Mouse (Mus musculus) neural tube, embryonic 13.5 days (tissue): ENCODE measurements around the gene Klra9. TPM values are rescaled to one million over a fixed set of nuclear protein-coding genes. Genes with fewer than 3 reads are reported as not detected.
"Not testable (repeated sequence)": the region's sequence is repeated elsewhere in the genome, so short reads cannot be mapped to it uniquely, and the experiment has no call there.

Experiments
- ATAC-seq: fragments of 200-750 bp; cut with Nextera tagmentation; 2 replicates; pipeline ENCODE4 v1.8.0; 2017; ENCODE audit warnings: low read depth, mild to moderate bottlenecking, moderate TSS enrichment, moderate library complexity
- H3K27ac ChIP-seq: fragments of 300-500 bp; sonication (generic); replicated peaks from 2 replicates; pipeline ENCODE4 v1.5.1; 2015; ENCODE audit warnings: moderate library complexity, mild to moderate bottlenecking, inconsistent platforms
- H3K27me3 ChIP-seq: fragments of 300-500 bp; sonication (generic); 2 replicates; pipeline ENCODE4 v1.6.1; 2015; ENCODE audit warnings: mild to moderate bottlenecking, inconsistent platforms
- H3K36me3 ChIP-seq: fragments of 300-500 bp; sonication (generic); 2 replicates; pipeline ENCODE4 v1.6.1; 2015; ENCODE audit warnings: mild to moderate bottlenecking, inconsistent platforms
- H3K4me1 ChIP-seq: fragments of 300-500 bp; sonication (generic); replicated peaks from 2 replicates; pipeline ENCODE4 v1.6.1; 2015; ENCODE audit warnings: inconsistent platforms
- H3K4me2 ChIP-seq: fragments of 300-500 bp; sonication (generic); 2 replicates; pipeline ENCODE4 v1.6.1; 2015; ENCODE audit warnings: inconsistent platforms, mild to moderate bottlenecking, moderate library complexity
- H3K4me3 ChIP-seq: fragments of 300-500 bp; sonication (generic); 2 replicates; pipeline ENCODE4 v1.5.1; 2015; ENCODE audit warnings: mild to moderate bottlenecking, inconsistent platforms
- H3K9ac ChIP-seq: fragments of 300-500 bp; sonication (generic); 2 replicates; pipeline ENCODE4 v1.6.1; 2015; ENCODE audit warnings: moderate library complexity, mild to moderate bottlenecking, inconsistent platforms
- H3K9me3 ChIP-seq: fragments of 300-500 bp; sonication (generic); 2 replicates; pipeline ENCODE4 v1.6.1; 2016; ENCODE audit warnings: inconsistent platforms
- WGBS: fragments of 180-500 bp; shearing (Covaris S2); methylation state at CpG from one replicate; pipeline ENCODE4 v1.1.7; 2015; 5-methylcytosine and 5-hydroxymethylcytosine counted together
- polyA plus RNA-seq: library from polyadenylated mRNA; unstranded; fragments of >200 nt; fragmentation: Nextera tagmentation; extraction: Ambion mirVana; gene quantifications from 2 replicates; pipeline ENCODE4 v1.2.1, GENCODE M21; 2015

The Klra9 gene
- polyA plus RNA-seq: not detected in 2 replicates

DNA sequence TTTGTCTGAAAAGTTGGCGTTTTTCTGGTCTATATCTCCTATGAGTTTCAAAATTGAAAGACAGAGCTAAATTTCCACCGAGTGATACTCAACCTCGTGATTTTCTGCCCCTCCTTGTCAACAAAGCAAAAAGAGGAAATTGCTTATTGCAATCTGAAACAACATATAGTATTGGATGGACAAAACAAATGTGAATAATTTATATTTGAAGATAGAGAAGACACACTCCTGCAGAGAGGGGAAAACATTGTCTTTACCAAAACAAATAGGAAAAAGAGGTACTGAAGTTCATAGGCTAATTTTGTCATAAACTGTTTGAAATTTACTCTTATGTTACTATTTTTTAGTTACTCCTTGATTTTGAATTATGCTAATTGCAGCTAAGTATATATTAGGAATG, at the start of gene Klra9:
Gene Klra9, minus strand, starts transcription at position 101 of the 400 bp plus-strand sequence.
- not testable (repeated sequence) for H3K4me2 ChIP-seq, H3K9ac ChIP-seq, H3K9me3 ChIP-seq, H3K4me3 ChIP-seq, H3K4me1 ChIP-seq, ATAC-seq, H3K36me3 ChIP-seq, H3K27me3 ChIP-seq, H3K27ac ChIP-seq
- WGBS: 62% methylated on average over 3 of the region's 3 CpGs

DNA sequence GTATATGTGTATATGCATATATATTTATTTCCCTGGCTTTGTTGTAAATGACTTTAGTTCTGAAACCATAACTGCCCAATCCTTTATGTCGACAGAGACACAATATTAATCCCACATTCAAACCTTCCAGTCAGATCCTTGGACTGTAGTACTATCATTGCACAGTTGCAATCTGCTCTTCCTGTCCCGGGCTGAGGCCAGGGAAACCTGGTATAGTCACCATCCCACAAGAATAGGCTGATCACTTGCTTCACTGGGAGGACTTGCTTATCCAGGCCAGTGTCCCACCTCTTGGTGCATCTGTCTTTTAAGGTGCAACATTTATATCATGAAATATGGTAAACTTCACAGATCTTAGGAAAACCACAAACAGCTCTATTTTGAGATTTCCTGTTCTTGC, 44.6 kb upstream of the Klra9 start:
- Histone ChIP-seq H3K36me3 (no peaks in the 10 kb centered on the region), H3K27me3 (no peaks in the 10 kb centered on the region), H3K9me3 (peaks cover 3% of the 10 kb centered on the region), H3K4me2 (no peak overlapping the region), H3K4me1 (no peaks in the 10 kb centered on the region), H3K4me3 (no peak overlapping the region), H3K9ac (no peak overlapping the region), H3K27ac (no peak overlapping the region)
- ATAC-seq: no peak
- WGBS: 79% methylated on average over 2 of the region's 2 CpGs

DNA sequence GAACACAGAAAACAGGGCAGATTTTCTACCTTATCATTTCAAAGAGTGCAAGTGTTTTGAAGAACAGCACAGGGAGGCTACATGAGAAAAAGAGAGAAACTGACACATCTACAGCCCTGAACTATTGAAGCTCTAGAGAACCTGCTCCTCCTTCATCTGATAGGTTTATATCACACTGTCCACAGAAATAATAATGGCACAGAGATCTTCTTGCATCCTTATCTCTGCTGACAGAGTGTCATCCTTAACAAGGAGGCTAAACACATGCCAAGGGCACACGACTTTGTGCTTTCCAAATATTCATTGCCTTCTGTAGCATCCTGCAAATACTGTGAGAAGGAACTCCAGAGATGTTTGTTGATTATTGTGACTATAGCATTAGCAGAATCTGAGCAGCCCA, 43.7 kb upstream of the Klra9 start:
- Histone ChIP-seq H3K27me3 (no peaks in the 10 kb centered on the region), H3K4me3 (no peak overlapping the region), H3K9me3 (peaks cover 3% of the 10 kb centered on the region), H3K4me2 (no peak overlapping the region), H3K9ac (no peak overlapping the region), H3K27ac (no peak overlapping the region), H3K36me3 (no peaks in the 10 kb centered on the region), H3K4me1 (no peaks in the 10 kb centered on the region)
- WGBS: 36% methylated on average over 1 of the region's 1 CpGs
- no peak for ATAC-seq

DNA sequence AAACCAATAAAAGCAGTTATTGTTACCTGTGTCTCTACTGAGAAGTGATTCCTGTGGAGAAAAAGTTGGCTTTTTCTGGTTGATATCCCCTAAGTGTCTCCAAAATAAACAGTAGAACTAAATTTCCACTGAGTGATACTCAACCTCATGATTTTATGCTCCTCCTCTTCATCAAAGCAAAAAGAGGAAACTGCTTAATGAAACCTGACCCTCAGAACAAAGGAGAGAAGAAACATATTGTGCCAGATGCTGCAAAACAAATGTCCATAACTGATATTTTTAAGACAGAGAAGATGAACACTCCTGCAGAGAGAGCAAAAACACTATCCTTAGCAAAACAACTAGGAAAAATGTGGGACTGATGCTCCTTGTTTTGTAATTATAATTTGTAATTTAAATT, 40.3 kb upstream of the Klra9 start, which contains the start of gene Klra7:
Gene Klra7, minus strand, starts transcription at position 101 of the 400 bp plus-strand sequence.
- Histone ChIP-seq H3K27ac (no peak within 1 kb of the TSS), H3K9ac (no peak within 1 kb of the TSS), H3K4me2 (no peak within 1 kb of the TSS)

DNA sequence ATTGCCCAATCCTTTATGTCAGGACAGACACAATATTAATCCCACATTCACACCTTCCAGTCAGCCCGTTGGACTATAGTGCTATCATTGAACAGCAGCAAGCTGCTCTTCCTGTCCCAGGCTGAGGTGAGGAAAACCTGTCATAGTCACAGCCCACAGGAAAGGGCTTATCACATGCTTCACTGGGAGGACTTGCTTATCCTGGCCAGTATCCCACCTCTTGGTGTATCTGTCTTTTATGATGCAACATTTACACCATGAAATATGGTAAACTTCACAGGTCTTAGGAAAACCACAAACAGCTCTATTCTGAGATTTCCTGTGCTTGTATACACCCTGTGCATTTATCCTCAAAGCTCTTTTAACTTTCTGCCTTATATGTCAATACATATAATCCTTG, 4.5 kb upstream of the Klra9 start:
- ATAC-seq, H3K9me3 ChIP-seq, H3K9ac ChIP-seq, H3K4me1 ChIP-seq, H3K27ac ChIP-seq, H3K4me3 ChIP-seq, H3K4me2 ChIP-seq, H3K36me3 ChIP-seq, H3K27me3 ChIP-seq: not testable (repeated sequence)
- 100% methylated on average over 1 of the region's 1 CpGs for WGBS

More for the DNA sequence above, 40.3 kb upstream of the Klra9 start, which contains the start of gene Klra7:
- Histone ChIP-seq H3K4me1 (no peaks in the 10 kb centered on the region), H3K36me3 (no peaks in the 10 kb centered on the region), H3K4me3 (no peak within 1 kb of the TSS), H3K27me3 (no peaks in the 10 kb centered on the region), H3K9me3 (peaks cover 7% of the 10 kb centered on the region)
- ATAC-seq: no peak

DNA sequence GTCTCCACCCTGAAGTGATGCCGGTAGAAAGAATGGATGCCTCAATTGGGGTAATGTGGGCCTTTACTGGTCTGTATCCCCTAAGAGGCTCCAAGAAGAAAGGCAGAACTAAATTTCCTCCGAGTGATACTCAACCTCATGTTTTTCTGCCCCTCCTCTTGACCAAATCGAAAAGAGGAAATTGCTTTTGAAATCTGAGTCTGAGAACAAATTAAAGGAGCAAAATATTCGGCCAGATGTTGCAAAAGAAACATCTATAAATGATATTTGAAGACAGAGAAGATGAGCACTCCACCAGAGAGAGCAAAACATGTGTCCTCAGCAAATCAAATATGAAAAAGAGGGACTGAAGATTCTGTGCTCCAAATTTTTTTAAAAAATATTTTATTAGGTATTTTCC, 63.1 kb downstream of the Klra9 start, which contains the start of gene Klra8:
Gene Klra8, minus strand, starts transcription at position 101 of the 400 bp plus-strand sequence.
- H3K36me3 ChIP-seq, H3K27ac ChIP-seq, H3K4me3 ChIP-seq, H3K9me3 ChIP-seq, ATAC-seq, H3K4me2 ChIP-seq, H3K9ac ChIP-seq, H3K27me3 ChIP-seq, H3K4me1 ChIP-seq: not testable (repeated sequence)
- 69% methylated on average over 4 of the region's 4 CpGs for WGBS

Other genes with a start within 250 kb of the Klra9 start
- gene Klra6, start 166.2 kb downstream of the Klra9 start, polyA plus RNA-seq: not detected in 2 replicates
- gene Klra4, start 125.8 kb downstream of the Klra9 start, polyA plus RNA-seq: not detected in 2 replicates
- not detected in 2 replicates for gene Klra8, start 63.2 kb downstream of the Klra9 start, polyA plus RNA-seq
- not detected in 2 replicates for gene Klra7, start 40.2 kb upstream of the Klra9 start, polyA plus RNA-seq
- not detected in 2 replicates for gene Klra10, start 88.8 kb upstream of the Klra9 start, polyA plus RNA-seq
- not detected in 2 replicates for gene Klra3, start 144.5 kb upstream of the Klra9 start, polyA plus RNA-seq
- gene Klra1, start 193.8 kb upstream of the Klra9 start, polyA plus RNA-seq: not detected in 2 replicates